Mouse (Mus musculus) testis, adult 2 months (tissue): Measurements from ENCODE around the gene Ap5b1.

Experiments used
- CTCF ChIP-seq: fragments of 200-500 bp; IDR thresholded peaks from 2 replicates; pipeline ENCODE4 v1.5.1; 2012; ENCODE audit warnings: low read depth, mild to moderate bottlenecking, inconsistent platforms, low read length, moderate library complexity; ENCODE audit not compliant: control insufficient read depth, insufficient read depth, insufficient replicate concordance
- POLR2A ChIP-seq: fragments of 200-500 bp; IDR thresholded peaks from 2 replicates; pipeline ENCODE4 v1.6.1; 2012; ENCODE audit warnings: low read depth, mild to moderate bottlenecking, inconsistent platforms, low read length, moderate library complexity; ENCODE audit not compliant: control insufficient read depth

DNA sequence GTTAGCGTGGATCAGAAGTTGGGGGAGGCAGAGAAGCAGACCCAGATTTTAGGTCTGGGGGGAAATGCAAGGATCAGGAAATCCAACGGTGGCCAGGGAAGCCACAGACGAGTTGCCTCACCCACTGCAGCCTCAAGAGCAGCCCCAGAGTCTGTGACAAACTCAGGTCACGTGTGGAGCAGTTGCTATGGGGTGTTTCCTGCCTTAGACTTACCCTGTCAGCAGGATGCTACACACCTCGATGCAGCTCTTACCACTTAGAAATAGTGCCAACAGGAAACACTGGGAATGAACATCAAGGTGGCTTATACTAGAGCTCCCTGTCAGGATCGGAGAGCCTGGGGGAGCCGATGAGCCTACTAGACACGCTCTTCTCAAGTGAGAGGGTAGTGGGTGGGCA is 35.3 kb upstream of the Ap5b1 start:
- TF ChIP-seq CTCF = no peak
- no peak for TF ChIP-seq POLR2A
